Mouse (Mus musculus) liver, postnatal 0 days (tissue): Measurements from ENCODE around the gene Fbxo3.
"Not testable (repeated sequence)": the region's sequence is repeated elsewhere in the genome, so short reads cannot be mapped to it uniquely, and the experiment has no call there.

Source experiments
- CTCF ChIP-seq: sonication (generic); IDR thresholded peaks from 2 replicates; pipeline ENCODE4 v1.5.1; 2016; ENCODE audit warnings: antibody characterized with exemption, low read depth
- EP300 ChIP-seq: IDR thresholded peaks from 2 replicates; pipeline ENCODE4 v1.6.1; 2016; ENCODE audit warnings: antibody characterized with exemption, low read depth, mild to moderate bottlenecking

DNA sequence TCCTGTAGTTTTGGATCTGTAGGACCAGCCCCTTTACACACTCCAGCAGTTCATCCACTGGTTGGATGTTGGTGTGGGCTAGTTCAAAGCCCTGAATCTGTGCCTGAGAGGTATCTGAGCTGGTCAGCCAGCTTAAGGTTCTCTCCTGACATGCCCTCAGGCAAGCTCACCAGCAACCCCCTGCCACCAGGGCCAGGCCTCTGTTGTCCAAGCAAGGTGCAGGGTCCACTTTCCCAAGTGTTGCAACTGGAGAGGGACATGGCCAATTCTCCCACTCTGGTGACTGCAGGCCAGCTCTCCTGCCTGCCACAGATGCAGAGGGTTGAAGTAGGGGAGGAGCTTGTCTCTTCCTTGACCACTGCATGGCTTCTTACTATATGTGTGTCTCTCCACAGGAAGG, 56.5 kb downstream of the Fbxo3 start:
- TF ChIP-seq CTCF, EP300: not testable (repeated sequence)
